Mouse (Mus musculus) heart, adult 18-20 months (tissue): ENCODE measurements around the gene Hagh. TPM values are rescaled to one million over a fixed set of nuclear protein-coding genes. Genes with fewer than 3 reads are reported as not detected.
A peak's percentile ranks its signal among the peaks of the same experiment; 100 is the strongest.

Experiments used
- DNase-seq, 2 experiments: peaks; one replicate each; pipeline ENCODE4 v3.0.0; 2021 to 2022; ENCODE audit warnings: mixed read lengths in 1 of 2
- long read RNA-seq, 2 experiments: library from polyadenylated mRNA; stranded (forward); transcript quantifications; one replicate each; pipeline ENCODE4 v2.0.0; 2021
- total RNA-seq, 2 experiments: library from RNA; stranded (reverse); gene quantifications; 2 replicates each; pipeline ENCODE4 v1.2.3; 2021

Hagh gene
- total RNA-seq = 10 to 100 TPM; 86.0 to 91.0 TPM
- long read RNA-seq, experiment 1, transcript Hagh-202 (9 exons, 1,191 nt) = major isoform, 87 of 104 reads
- long read RNA-seq, experiment 1, partial matches to known transcripts = 2 of 104 reads
- long read RNA-seq, experiment 1, other reads (novel, unspliced or antisense) = 14 of 104 reads
- long read RNA-seq, experiment 2, transcript Hagh-202 (9 exons, 1,191 nt) = major isoform, 45 of 54 reads
- long read RNA-seq, experiment 2, partial matches to known transcripts = 3 of 54 reads
- long read RNA-seq, experiment 2, other reads (novel, unspliced or antisense) = 6 of 54 reads

- DNase-seq = no peak
Measured at GRCm38 (mm10) chr17:24839842-24840241, at the start of gene Hagh. Gene Hagh (plus strand): TSS chr17:24840143.

GRCm38 (mm10) chr17:24792190-24792589, 47.8 kb upstream of the Hagh start:
- no peak for DNase-seq

DNA sequence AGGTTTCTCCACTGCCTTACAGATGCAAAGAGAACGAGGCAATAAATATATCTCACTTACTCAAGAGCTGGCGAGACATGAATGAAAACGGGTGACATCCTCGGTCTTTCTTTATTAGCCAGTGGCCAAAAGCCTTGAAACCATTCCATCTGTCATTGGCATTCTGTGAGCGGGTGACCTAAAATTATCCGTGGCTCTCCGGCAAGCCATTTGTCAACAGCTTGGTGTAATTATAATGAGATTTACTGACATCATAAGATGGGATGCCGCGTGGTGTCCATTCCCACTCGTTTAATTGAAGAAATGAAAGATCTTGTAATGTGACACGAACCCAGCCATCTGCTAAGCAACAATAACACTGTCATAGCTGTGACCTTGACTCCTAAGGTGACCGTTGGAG, 45.2 kb upstream of the Hagh start:
- peak; percentile 4 to 10 for DNase-seq

DNA sequence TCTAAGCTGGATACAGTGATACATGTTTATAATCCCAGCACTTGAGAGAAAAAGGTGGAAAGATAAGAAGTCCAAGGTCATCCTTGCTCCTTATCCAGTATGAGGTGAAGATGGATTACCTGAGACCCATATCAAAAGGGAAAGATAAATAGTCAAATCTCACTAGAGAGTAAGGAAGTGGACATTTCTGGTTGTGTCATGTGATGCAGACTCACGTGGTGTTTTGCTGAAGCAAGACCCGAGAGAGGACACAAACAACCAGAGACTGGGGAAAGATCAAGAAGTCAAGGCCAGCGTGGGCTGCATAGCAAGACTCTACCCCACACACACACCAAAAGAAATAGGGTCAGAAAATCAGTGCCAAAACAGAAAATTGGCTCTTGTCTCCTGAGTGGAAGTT, 43.0 kb upstream of the Hagh start:
- no peak for DNase-seq

- DNase-seq = no peak
Measured at GRCm38 (mm10) chr17:24798229-24798628, 41.7 kb upstream of the Hagh start.

DNA sequence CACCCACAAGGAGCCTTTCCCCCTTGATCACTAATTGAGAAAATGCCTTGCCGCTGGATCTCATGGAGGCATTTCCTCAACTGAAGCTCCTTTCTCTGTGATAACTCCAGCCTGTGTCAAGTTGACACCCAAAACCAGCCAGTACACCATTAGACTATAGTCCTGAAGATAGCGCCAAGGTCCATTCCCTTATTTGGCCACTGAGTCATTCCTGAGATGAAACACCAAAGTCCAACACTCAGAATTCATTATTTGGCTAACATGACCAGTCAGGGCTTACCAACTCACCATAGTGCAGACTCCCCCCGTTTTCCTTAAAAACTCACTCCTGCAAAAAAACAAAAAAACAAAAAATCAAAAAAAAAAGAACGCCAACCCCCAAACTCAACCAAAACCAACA, 40.5 kb upstream of the Hagh start:
- no peak for DNase-seq

GRCm38 (mm10) chr17:24800524-24800923, 39.4 kb upstream of the Hagh start:
- DNase-seq = no peak

DNA sequence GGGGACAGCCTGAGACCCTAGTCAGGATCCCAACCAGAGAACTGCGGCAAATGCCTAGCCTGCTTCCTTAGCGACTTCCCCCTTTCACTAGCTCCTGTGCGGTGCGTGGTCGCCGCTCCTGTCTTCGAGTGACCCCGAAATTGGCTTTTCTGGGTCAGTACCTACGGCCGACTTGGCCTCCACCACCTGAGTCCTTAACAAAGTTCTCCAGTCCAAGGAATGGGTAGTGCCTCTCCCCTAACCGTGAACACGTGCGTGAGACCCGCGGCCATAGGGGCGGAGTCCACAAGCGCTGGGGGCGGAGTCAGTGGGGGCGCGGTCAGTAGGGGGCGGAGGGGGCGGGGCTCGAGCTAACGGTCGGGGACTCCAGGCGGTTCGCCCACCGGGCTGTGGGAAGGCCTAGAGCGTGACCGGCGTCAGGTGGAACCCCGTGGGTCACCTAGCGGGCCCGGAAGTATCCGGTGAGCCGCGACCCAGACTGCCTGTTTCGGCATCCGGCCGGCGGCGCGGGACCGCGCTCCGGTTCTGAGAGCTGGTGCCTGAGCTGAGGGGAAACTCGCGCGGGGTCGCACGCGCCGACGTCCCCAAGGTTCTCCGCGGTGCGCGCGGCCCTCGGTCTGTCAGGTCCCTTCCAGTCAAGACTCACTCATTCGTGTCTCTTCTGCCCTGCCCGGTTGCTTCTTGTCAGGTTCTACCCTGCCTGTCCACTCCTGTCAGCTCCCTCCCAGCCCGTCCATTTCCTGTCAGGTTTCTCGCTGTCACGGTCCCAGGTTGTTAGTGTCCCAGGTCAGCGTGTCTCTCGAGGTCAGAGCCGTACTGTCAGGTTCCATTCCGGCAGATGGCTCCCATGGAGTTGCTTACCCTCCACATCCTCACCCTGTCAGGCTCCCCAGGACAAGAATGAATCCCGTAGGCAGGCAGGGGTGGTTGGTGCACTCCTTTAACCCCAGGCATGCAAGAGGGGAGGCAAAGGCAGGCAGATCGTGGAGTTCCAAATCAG, 35.7 kb upstream of the Hagh start, which contains the start of gene Meiob:
TSS of gene Meiob (plus strand) at position 338 of the 1,000 bp plus-strand sequence.
- peak; percentile 63 to 74 for DNase-seq

DNA sequence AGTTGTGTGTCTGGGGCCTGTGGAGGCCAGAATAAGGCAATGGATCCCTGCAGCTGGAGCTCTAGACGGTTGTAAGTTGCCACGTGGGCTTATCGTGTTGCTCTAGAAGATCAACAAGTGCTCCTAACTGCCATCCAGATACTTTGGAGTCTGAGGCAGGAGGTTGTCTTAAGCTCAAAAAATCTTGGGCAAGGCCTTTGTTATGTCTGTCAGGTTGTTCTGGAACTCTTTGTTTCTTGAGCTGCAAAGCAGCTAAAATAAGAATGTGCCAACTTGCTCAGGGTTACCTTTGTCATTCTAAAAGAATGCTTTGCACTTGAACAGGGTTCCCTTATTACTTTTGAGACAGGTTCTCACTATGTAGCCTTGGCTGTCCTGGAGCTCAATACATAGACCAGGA, 28.7 kb upstream of the Hagh start:
- no peak for DNase-seq

DNA sequence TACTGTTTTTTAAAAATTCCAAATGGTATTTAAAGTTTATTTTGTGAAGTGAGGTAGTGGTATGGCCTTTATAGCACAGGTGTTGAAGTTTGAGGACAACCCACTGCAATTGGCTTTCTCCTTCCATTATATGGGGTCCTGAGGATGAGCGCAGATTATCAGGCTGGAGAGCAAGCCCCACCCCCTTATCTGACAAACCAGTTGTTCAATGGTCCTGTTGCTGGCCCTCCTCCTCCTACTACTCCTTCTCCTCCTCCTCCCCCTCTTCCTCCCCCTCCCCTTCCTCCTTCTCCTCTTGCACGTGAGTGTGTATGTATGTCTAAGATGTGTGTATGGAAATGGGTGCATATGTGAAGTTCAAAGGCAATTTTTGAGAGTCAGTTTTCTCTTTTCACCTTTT, 27.7 kb upstream of the Hagh start:
- DNase-seq = no peak

GRCm38 (mm10) chr17:24815256-24815655, 24.7 kb upstream of the Hagh start:
- no peak for DNase-seq

DNA sequence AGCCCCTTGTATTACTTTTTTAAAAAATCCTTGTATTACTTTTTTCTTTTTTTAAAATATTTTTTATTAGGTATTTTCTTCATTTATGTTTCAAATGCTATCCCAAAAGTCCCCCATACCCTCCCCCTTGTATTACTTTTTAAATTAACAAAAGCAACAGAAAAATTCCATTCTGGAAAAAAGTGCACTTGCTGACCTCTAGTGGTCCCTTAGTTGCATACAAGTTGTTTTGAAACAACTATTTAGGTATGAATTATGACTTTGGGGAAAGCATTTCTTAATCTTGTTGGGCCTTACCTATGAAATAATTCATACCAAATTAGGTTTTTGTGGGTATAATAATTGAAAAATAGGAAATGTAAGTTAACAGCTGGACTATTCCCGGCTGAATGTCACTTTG, 22.4 kb upstream of the Hagh start:
- peak in 1 of 2 experiments; percentile 7 for DNase-seq

DNA sequence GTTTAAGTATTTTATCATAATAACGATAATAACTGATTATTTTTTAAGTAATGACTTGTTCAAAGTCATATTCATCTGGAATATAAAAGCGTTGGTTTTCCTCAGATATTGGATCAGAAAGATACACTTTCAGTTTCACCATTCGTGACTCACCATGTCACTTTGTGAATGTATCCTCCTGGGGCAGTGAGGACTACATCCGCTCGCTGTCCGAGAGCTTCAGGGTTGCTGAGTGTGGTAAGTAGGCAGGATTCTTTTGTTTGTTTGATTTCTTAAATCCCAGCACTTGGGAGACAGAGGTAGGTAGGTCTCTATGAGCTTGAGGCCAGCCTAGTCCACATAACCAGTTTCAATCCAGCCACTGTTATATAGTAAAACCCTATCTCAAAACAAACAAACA, 21.8 kb upstream of the Hagh start:
- DNase-seq = peak in 1 of 2 experiments; percentile 16

DNA sequence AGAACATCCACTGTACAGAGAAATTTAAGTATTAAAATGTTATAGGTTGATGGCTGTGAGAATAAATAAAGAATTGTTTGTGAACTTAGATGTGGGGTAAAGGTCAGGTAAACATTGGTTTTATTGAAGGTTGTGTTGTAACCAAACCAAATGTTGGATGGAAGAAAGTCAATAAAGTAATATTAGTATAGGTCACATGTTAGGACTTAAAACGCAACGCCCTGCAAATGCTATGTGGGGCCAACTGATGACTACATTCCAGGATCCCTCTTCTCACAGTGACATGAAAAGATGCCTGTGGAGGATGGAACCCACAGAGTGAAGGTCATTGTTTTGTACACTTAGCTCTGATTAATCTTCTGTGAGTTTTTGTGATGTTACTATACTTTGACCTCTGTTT, 20.5 kb upstream of the Hagh start:
- no peak for DNase-seq

DNA sequence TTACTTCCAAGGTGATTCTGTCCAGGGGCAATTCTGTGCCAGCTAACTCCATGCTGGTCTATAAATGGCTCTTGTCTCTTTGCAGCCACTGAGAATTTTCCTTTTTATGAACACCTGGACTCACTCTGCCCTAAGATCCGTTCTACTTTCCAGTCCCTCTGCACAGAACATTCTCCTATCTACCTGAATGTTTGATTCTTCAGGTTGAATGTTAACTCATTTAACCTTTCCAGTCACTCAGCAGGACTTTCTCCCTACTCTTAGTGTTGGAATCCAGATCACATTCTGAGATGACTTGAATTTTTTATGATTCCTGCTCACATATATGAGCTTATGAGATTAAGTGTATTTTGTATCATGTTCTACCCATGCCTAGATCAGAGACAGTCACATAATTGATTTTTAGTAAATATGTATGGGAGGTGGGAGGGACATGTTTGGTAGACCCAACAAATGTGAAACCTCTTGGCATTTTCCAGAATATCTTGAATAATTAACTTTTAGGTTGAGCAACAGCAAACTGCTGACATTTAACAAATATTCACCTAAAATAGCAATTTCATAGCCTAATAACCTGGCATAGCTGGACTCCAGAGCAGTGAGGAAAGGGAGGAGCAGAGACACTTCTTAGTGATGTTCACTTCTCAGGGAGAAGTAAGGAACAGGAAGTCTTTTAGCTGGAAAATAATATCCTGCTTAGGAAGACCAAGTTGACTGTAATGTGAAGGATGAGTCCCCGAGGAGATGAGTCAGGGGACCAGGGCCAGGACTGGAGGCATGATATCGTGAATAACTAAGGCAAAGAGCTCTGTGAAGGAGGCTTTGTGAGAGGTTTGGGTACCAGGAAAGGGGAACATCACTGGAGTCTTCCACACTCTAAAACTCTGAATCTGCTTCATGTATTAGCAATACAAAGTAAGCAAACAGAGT, 18.3 kb upstream of the Hagh start:
- DNase-seq = peak in 1 of 2 experiments; percentile 9

DNA sequence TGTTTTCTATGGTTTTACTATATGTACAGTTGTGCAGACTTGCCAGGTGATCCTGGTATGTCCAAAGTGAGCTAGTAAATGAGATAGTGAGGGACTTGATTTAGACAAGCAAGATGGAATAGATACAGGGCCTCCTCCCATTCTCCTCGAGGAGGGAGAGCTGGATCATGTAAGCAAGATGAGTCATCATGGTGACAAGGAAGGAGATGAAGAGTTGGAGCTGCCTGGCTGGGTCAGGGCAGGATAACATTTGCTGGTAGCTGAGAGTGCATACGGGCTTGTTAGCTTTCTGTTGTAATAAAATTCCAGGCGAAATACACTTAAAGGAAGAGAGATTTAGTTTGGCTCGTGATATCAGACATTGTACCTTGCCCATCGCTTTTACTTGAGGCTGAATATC, 398 bp downstream of the Hagh start:
- DNase-seq = no peak

- no peak for DNase-seq
Measured at GRCm38 (mm10) chr17:24841133-24841532, 1.2 kb downstream of the Hagh start.

GRCm38 (mm10) chr17:24842631-24843030, 2.7 kb downstream of the Hagh start:
- no peak for DNase-seq

GRCm38 (mm10) chr17:24844525-24844924, 4.6 kb downstream of the Hagh start:
- DNase-seq = no peak

- DNase-seq = no peak
Measured at GRCm38 (mm10) chr17:24847386-24847785, 7.4 kb downstream of the Hagh start.

DNA sequence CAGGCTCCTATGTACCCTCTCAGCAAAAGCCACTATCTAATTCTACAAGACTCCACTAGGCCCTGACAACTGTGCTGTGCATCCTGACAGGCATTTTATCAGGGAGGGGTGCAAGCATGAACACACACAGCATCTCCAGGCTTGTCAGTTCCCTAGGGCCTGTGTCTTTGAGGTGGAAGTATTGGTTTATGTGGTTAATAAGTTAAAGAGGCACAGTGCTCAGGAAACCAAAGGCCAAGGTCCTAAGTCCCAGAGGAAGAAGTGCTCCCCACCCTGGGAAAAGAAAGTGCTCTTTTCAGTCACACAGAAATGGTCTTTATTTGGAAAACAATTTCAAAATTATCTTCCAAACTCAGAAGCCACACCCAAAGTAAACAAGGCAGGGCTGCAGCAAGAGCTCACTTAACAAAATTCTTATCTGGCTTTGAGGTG, 8.7 kb downstream of the Hagh start:
- DNase-seq = peak in 1 of 2 experiments; percentile 16

DNA sequence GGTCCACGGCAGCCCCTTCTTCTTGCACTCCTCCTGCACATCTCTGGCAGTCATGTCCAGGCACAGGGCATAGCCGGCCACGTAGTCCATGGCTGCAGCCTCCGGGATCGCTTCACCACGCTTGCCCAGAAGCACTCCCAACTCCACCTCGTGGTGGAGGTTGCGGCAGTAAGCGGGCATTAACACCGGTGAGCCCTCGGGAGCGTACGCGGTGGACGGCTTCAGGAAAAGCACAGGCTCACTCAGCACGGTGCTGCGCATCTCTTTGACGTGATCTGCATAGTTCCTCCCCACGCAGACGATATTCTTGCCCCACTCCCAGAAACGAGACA, 9.8 kb downstream of the Hagh start:
- DNase-seq = no peak
